Mouse (Mus musculus): ENCODE data around the gene Lrrc4. TPM values are rescaled to one million over a fixed set of nuclear protein-coding genes. Genes with fewer than 3 reads are reported as not detected.

The Lrrc4 gene
- total and polyA plus RNA-seq, 2 experiments from 2014 or later: 6.0 to 59.8 TPM

GRCm38 (mm10) chr6:28848891-28849290, 17.3 kb upstream of the Lrrc4 start:
- Histone ChIP-seq H3K27me3 (ENCODE audit: insufficient read depth, low read length) (no peaks in the 10 kb centered on the region), H3K4me1 (ENCODE audit: insufficient read depth, low read length) (peaks cover 24% of the 10 kb centered on the region), H3K9me3 (ENCODE audit: low read length) (no peaks in the 10 kb centered on the region), H3K36me3 (ENCODE audit: insufficient read depth, low read length) (no peaks in the 10 kb centered on the region), H3K4me3 (ENCODE audit: low read length) (no peak overlapping the region), H3K27ac (peak overlapping the region; percentile 64; the same call in 1 of the 2 replicates), H3K4me2 (ENCODE audit: low read depth, low read length) (no peak overlapping the region), H3K9ac (replicated peaks; ENCODE audit: low read length) (no peak overlapping the region)
- 34% methylated on average over 9 of the region's 9 CpGs for WGBS
- ATAC-seq: peak; percentile 34; the same call in 1 of the 2 replicates
- no peak for TF ChIP-seq CTCF (IDR thresholded peaks at IDR 0.05; ENCODE audit: low read depth)
- DNase-seq (ENCODE audit: low spot score): peak; percentile 12

GRCm38 (mm10) chr6:28848285-28848794, 16.8 kb upstream of the Lrrc4 start:
- WGBS: 68% methylated on average over 6 of the region's 6 CpGs
- Histone ChIP-seq H3K4me2 (ENCODE audit: low read depth, low read length) (no peak overlapping the region), H3K9me3 (ENCODE audit: low read length) (no peaks in the 10 kb centered on the region), H3K9ac (replicated peaks; ENCODE audit: low read length) (no peak overlapping the region), H3K4me3 (ENCODE audit: low read length) (no peak overlapping the region), H3K27ac (0 out of 2 replicates have a peak overlapping the region, but pooled peaks have one; percentile 64), H3K4me1 (ENCODE audit: insufficient read depth, low read length) (peaks cover 19% of the 10 kb centered on the region), H3K27me3 (ENCODE audit: insufficient read depth, low read length) (no peaks in the 10 kb centered on the region), H3K36me3 (ENCODE audit: insufficient read depth, low read length) (no peaks in the 10 kb centered on the region)
- no peak for DNase-seq (ENCODE audit: low spot score)
- TF ChIP-seq CTCF (IDR thresholded peaks at IDR 0.05; ENCODE audit: low read depth): no peak
- peak; percentile 3; the same call in 1 of the 2 replicates for ATAC-seq

GRCm38 (mm10) chr6:28847616-28848015, 16.1 kb upstream of the Lrrc4 start:
- WGBS: 54% methylated on average over 6 of the region's 6 CpGs
- H3K9me3 ChIP-seq (ENCODE audit: low read length): no peaks in the 10 kb centered on the region
- no peak overlapping the region for H3K4me3 ChIP-seq (ENCODE audit: low read length)

GRCm38 (mm10) chr6:28845610-28846009, 14.1 kb upstream of the Lrrc4 start:
- H3K4me3 ChIP-seq (ENCODE audit: low read length): no peak overlapping the region
- ATAC-seq: no peak
- WGBS: 37% methylated on average over 4 of the region's 4 CpGs
- H3K36me3 ChIP-seq (ENCODE audit: insufficient read depth, low read length): no peaks in the 10 kb centered on the region
- no peaks in the 10 kb centered on the region for H3K27me3 ChIP-seq (ENCODE audit: insufficient read depth, low read length)
- no peak overlapping the region for H3K4me2 ChIP-seq (ENCODE audit: low read depth, low read length)
- H3K9ac ChIP-seq (replicated peaks; ENCODE audit: low read length): no peak overlapping the region
- peaks cover 20% of the 10 kb centered on the region; the same call in 1 of the 2 replicates for H3K4me1 ChIP-seq (ENCODE audit: insufficient read depth, low read length)
- no peak for TF ChIP-seq CTCF (IDR thresholded peaks at IDR 0.05; ENCODE audit: low read depth)
- no peaks in the 10 kb centered on the region for H3K9me3 ChIP-seq (ENCODE audit: low read length)
- H3K27ac ChIP-seq: no peak overlapping the region
- DNase-seq (ENCODE audit: low spot score): no peak

More at GRCm38 (mm10) chr6:28847616-28848015, 16.1 kb upstream of the Lrrc4 start:
- no peak overlapping the region for H3K9ac ChIP-seq (replicated peaks; ENCODE audit: low read length)
- H3K27ac ChIP-seq: no peak overlapping the region
- no peak overlapping the region for H3K4me2 ChIP-seq (ENCODE audit: low read depth, low read length)
- no peaks in the 10 kb centered on the region for H3K36me3 ChIP-seq (ENCODE audit: insufficient read depth, low read length)
- H3K4me1 ChIP-seq (ENCODE audit: insufficient read depth, low read length): peaks cover 17% of the 10 kb centered on the region
- DNase-seq (ENCODE audit: low spot score): no peak
- TF ChIP-seq CTCF (IDR thresholded peaks at IDR 0.05; ENCODE audit: low read depth): no peak
- H3K27me3 ChIP-seq (ENCODE audit: insufficient read depth, low read length): no peaks in the 10 kb centered on the region
- no peak for ATAC-seq

- H3K9me3 ChIP-seq (ENCODE audit: low read length): no peaks in the 10 kb centered on the region
- no peak for TF ChIP-seq CTCF (IDR thresholded peaks at IDR 0.05; ENCODE audit: low read depth)
- DNase-seq (ENCODE audit: low spot score) (peak; percentile 87), ATAC-seq (peak; percentile 97)
- H3K36me3 ChIP-seq (ENCODE audit: insufficient read depth, low read length): no peaks in the 10 kb centered on the region
- H3K4me1 ChIP-seq (ENCODE audit: insufficient read depth, low read length): peaks cover 9% of the 10 kb centered on the region; the same call in 1 of the 2 replicates
- no peak overlapping the region for H3K4me3 ChIP-seq (ENCODE audit: low read length)
- H3K27ac ChIP-seq: peak overlapping the region; percentile 85
- H3K27me3 ChIP-seq (ENCODE audit: insufficient read depth, low read length): no peaks in the 10 kb centered on the region
- H3K4me2 ChIP-seq (ENCODE audit: low read depth, low read length): no peak overlapping the region
- no peak overlapping the region for H3K9ac ChIP-seq (replicated peaks; ENCODE audit: low read length)
- 24% methylated on average over 4 of the region's 4 CpGs for WGBS
These were observed 11.1 kb upstream of the Lrrc4 start for GRCm38 (mm10) chr6:28842375-28843276.

GRCm38 (mm10) chr6:28841569-28841968, 10.0 kb upstream of the Lrrc4 start:
- no peak for DNase-seq (ENCODE audit: low spot score)
- no peak overlapping the region for H3K4me3 ChIP-seq (ENCODE audit: low read length)
- no peaks in the 10 kb centered on the region for H3K27me3 ChIP-seq (ENCODE audit: insufficient read depth, low read length)
- no peak for ATAC-seq
- H3K4me1 ChIP-seq (ENCODE audit: insufficient read depth, low read length): peaks cover 9% of the 10 kb centered on the region; the same call in 1 of the 2 replicates
- TF ChIP-seq CTCF (IDR thresholded peaks at IDR 0.05; ENCODE audit: low read depth): no peak
- WGBS: 50% methylated on average over 3 of the region's 3 CpGs
- H3K27ac ChIP-seq: peak overlapping the region; percentile 85; the same call in 1 of the 2 replicates
- no peaks in the 10 kb centered on the region for H3K36me3 ChIP-seq (ENCODE audit: insufficient read depth, low read length)
- no peak overlapping the region for H3K4me2 ChIP-seq (ENCODE audit: low read depth, low read length)
- no peak overlapping the region for H3K9ac ChIP-seq (replicated peaks; ENCODE audit: low read length)
- H3K9me3 ChIP-seq (ENCODE audit: low read length): no peaks in the 10 kb centered on the region

All from hindbrain, postnatal 0 days (tissue).